Mouse (Mus musculus): ENCODE results near the gene Rragc.
"Not testable (repeated sequence)": the region's sequence is repeated elsewhere in the genome, so short reads cannot be mapped to it uniquely, and the experiment has no call there.

Rragc gene

GRCm38 (mm10) chr4:123916748-123917547 is at the start of gene Rragc:
Gene Rragc (plus strand): TSS chr4:123917446.
- DNase-seq (ENCODE audit: low spot score in 2 of 2): peak; percentile 100

GRCm38 (mm10) chr4:123893726-123894125 is 23.5 kb upstream of the Rragc start:
- DNase-seq (ENCODE audit: low spot score in 2 of 2): no peak

GRCm38 (mm10) chr4:123894295-123894694 is 23.0 kb upstream of the Rragc start:
- no peak for DNase-seq (ENCODE audit: low spot score in 2 of 2)

GRCm38 (mm10) chr4:123898696-123899095 is 18.6 kb upstream of the Rragc start:
- DNase-seq (ENCODE audit: low spot score in 2 of 2): no peak

- no peak for DNase-seq (ENCODE audit: low spot score in 2 of 2)
Observed at GRCm38 (mm10) chr4:123903432-123903831, 13.8 kb upstream of the Rragc start.

- DNase-seq (ENCODE audit: low spot score in 2 of 2): peak; percentile 99
Observed at GRCm38 (mm10) chr4:123904333-123905125, 12.7 kb upstream of the Rragc start, which contains the start of gene Mycbp. Gene Mycbp (plus strand): TSS chr4:123904832.

- DNase-seq (ENCODE audit: low spot score in 2 of 2): no peak
Observed at GRCm38 (mm10) chr4:123905126-123905668, 12.0 kb upstream of the Rragc start.

- DNase-seq (ENCODE audit: low spot score in 2 of 2): no peak
Observed at GRCm38 (mm10) chr4:123911503-123911902, 5.7 kb upstream of the Rragc start.

GRCm38 (mm10) chr4:123912431-123912830 is 4.8 kb upstream of the Rragc start:
- no peak for DNase-seq (ENCODE audit: low spot score in 2 of 2)

- peak in 1 of 2 experiments; percentile 61 for DNase-seq (ENCODE audit: low spot score in 2 of 2)
Observed at GRCm38 (mm10) chr4:123917548-123918140, 398 bp downstream of the Rragc start, which contains the start of gene 4930535I16Rik. Gene 4930535I16Rik (minus strand): TSS chr4:123918022.

GRCm38 (mm10) chr4:123918851-123919250 is 1.6 kb downstream of the Rragc start:
- no peak for DNase-seq (ENCODE audit: low spot score in 2 of 2)

GRCm38 (mm10) chr4:123921055-123921565 is 3.9 kb downstream of the Rragc start:
- DNase-seq (ENCODE audit: low spot score in 2 of 2): no peak

GRCm38 (mm10) chr4:123927961-123928360 is 10.7 kb downstream of the Rragc start:
- DNase-seq (ENCODE audit: low spot score in 2 of 2): no peak

- no peak for DNase-seq (ENCODE audit: low spot score in 2 of 2)
Observed at GRCm38 (mm10) chr4:123929994-123930393, 12.7 kb downstream of the Rragc start.

- DNase-seq (ENCODE audit: low spot score in 2 of 2): no peak
Observed at GRCm38 (mm10) chr4:123934306-123934705, 17.1 kb downstream of the Rragc start.

GRCm38 (mm10) chr4:123936059-123936458 is 18.8 kb downstream of the Rragc start:
- no peak for DNase-seq (ENCODE audit: low spot score in 2 of 2)

- DNase-seq (ENCODE audit: low spot score in 2 of 2): peak; percentile 62 to 83
Observed at GRCm38 (mm10) chr4:123939838-123940237, 22.6 kb downstream of the Rragc start.

GRCm38 (mm10) chr4:123940878-123941277 is 23.6 kb downstream of the Rragc start:
- not testable (repeated sequence) for DNase-seq (ENCODE audit: low spot score in 2 of 2)

GRCm38 (mm10) chr4:123946701-123947100 is 29.5 kb downstream of the Rragc start:
- no peak for DNase-seq (ENCODE audit: low spot score in 2 of 2)

GRCm38 (mm10) chr4:123947149-123947548 is 29.9 kb downstream of the Rragc start:
- DNase-seq (ENCODE audit: low spot score in 2 of 2): no peak

GRCm38 (mm10) chr4:123948901-123949300 is 31.7 kb downstream of the Rragc start:
- no peak for DNase-seq (ENCODE audit: low spot score in 2 of 2)

GRCm38 (mm10) chr4:123949649-123950048 is 32.4 kb downstream of the Rragc start:
- DNase-seq (ENCODE audit: low spot score in 2 of 2): no peak
